Mouse (Mus musculus): ENCODE results near the gene Tulp1.

- TF ChIP-seq CTCF (conservative IDR thresholded peaks at IDR 0.05; ENCODE audit: insufficient read depth, insufficient read length, low read depth, low read length) (no peak), POLR2A (IDR thresholded peaks at IDR 0.05; ENCODE audit: low read depth, low read length) (no peak)
Measured at GRCm38 (mm10) chr17:28380255-28380654, 15.2 kb upstream of the Tulp1 start.

All from kidney, adult 2 months (tissue).